Mouse (Mus musculus) B cell, adult 2 months (primary cell): Measurements from ENCODE around the gene Inhbe.

ENCODE experiments used
- DNase-seq, 2 experiments: peaks; one replicate each; pipeline ENCODE4 v3.0.0; 2022

Gene Inhbe

DNA sequence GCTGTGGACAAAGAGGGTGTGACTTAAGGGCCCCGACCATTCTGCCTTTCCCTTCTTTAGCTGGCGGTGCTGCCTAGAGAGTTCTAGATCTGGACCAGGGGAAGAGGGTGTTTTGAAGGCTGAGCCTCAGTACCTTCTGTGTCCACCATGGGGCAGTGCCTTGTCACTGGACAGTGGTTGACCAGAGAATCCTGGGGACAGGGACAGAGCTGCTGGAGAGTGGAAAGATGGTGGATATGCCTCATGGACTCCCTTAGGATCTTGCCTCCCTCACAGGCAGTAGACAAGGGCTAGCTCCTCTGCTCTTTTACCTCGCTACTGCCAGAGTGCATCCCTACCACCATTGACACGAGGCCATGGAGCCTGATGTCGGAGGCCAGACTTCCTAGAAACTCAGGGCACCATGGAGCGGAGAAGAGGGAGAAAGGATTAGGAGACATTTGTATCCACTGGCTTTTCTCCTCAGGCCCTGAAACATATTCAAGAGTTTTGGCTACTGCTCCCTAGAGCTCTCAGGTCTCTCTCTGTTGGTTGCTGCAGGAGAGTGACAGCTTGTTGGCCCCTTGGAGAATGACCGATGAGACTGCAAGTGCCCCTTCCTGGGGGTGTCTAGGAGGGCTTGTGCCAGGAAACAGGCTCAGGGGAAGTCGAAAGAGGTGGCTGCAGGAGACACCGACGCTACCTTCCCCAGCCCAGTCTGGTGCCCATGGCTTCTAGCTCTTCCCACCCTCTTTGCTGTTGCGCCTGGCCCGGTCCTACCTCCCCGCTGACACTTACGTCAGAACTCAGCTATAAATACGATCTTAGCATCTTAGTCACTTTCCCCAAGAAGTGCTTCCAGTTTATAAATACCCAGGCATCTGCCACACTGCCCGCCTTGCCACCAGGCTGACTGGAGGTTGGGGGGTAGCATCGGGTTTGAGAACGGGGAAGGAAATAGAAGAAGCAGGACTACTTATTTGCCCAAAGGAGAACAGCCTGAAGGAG lies at the start of gene Inhbe:
Inhbe (minus strand) TSS at position 503 of the 987 bp plus-strand sequence.
- DNase-seq: no peak

DNA sequence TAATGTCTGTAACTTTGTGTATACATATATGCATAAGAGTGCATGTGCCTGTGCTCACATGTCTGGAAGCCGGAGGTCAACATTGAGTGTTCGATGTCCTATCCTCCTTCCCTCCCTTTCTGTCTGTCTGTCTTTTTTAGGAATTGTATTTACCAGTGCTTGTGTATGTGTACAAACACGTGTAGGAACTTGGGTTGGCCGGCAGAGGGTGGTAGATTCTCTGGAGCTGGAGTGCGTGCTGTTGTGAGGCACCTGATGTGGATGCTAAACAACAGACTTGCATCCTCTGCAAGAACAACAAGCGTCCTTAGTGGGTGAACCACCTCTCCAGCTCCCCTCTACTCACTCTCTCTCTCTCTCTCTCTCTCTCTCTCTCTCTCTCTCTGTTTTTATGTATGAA lies 37.6 kb upstream of the Inhbe start:
- DNase-seq: no peak

DNA sequence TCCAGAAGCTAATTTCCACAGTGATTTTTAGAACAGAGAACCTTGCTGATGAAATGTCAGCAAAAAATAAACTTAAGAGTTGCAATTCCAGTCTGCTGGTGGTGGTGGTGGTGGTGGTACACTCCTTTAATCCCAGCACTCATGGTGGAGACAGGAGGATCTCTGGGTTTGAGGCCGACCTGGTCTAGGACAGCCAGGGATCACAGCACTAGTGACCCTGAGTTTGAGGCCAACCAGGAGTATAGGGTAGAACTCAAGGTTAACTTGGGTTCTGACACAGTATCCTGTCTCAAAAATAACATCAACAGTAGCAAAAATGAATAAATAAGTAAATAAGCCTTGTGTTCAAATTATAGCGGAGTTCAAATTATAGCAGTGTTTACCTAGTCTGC lies 27.5 kb upstream of the Inhbe start:
- DNase-seq: no peak

DNA sequence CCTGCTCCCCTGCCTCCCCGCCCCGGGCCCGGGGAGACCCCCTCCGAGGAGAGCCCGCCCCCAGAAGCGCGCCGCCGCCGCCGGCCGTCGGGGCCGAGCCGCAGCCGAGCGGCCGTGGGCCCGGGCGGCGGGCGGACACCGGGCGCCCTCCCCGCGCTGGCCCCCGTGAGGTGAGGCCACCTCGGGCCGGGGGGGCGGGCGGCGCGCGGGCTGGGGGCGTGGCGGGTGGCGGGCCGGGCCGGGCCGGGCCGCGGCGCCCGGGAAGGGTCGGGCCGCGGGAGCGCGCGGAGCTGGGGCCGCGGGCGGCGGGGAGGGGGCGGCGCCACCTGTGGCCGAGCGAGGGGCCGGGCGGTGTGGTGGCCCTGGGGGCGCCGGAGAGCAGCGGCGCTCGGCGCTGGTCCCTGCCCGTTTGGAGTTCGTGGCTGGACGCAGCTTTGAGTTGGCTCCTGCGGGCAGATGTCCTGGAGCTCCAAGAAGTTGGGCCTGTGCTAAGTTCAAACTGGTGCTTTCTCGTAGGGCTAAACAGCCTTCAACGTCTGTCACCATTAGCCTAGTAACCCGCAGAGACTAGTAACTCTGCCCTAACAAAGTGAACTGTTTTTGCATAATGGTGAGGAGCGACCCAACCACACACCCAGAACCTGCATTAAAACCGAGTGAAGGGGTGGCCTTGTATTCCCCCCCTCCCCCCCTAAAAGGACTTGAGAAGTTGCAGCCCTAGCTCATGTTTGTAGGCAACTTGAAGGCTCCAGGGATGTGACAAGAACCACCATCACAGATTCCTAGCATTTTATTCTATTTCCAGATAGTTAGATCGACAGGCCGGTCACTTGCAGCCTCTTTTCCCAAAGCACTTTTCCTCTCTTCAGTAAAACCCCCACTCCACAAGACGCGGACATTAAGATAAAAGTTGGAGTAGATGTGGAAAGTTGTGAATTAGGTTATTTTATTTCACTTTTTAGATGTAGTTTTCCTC lies 26.8 kb upstream of the Inhbe start:
- DNase-seq: peak; percentile 57 to 66

DNA sequence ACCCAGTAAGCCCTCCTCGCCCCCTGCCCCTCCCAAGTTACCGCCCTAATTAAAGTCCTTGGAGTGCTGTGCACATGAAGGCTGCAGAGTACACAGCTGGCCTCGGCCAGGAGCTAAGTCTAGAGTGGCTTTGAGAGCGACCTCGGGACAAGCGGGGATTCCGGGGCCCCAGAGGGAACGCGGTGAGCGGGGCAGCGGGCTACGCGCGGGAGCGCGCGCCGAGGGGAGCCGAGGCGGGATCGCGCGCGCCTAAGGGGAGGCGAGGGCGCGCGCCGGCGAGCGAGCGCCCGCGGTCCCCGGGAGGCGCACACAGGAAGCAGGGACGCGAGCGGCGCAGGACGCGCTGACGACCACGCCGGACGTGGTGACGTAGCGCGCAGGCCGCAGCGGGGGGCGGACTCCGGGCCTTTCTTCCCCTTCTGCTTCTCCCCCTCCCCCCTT lies 26.1 kb upstream of the Inhbe start, which contains the start of gene R3hdm2:
R3hdm2 (plus strand) TSS at position 77 of the 441 bp plus-strand sequence.
- peak; percentile 95 to 96 for DNase-seq

DNA sequence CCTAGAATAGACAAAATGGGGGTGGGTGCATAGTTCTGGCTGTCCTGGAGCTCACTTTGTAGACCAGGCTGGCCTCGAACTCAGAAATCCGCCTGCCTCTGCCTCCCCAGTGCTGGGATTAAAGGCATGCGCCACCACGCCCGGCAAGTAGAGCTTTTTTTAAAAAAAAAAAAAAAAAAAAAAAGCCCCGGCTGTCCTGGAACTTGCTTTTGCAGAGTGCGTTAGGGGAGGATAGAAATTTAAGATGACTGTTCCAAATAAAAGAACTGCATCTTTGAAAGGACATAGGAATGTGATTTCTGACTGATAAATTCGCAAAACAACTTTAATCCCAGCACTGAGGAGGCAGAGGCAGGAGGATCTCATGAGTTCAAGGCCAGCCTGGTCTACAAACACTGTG lies 25.4 kb upstream of the Inhbe start:
- no peak for DNase-seq

DNA sequence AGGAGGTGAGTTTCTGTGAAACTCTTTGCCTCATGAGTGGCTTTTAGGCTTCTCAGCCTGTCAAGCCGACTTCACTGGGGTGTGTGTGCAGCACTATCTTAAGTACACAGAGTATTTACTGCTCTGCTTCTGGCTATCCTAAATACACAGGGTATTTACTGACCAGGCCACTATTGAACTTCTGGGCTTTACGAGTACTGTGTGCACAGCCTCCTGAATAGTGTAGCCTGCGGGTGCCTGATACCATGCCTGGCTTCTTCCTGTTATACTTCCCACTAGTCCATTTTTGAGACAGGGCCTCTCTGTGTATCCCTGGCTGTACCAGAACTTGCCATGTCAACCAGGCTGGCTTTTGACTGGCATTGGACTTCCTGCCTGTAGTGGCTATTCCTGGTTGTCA lies 23.5 kb upstream of the Inhbe start:
- DNase-seq: no peak

DNA sequence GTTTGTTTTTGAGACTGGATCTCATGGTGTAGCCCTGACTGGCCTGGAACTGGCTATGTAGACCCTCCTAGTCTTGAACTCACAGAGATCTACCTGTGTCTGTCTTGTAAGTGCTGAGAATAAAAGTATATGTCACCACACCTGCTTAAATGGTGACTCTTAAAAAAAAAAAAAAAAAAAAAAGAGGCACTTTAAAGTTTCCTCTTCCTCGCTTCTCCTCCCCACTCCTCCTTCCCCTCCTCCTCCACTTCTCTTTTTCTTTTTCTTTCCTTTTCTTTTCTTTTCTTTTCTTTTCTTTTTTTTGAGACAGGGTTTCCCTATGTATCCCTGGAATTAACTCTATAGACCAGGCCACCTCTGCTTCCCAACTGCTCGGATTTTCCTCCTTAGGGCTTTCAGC lies 16.8 kb upstream of the Inhbe start:
- DNase-seq: no peak

DNA sequence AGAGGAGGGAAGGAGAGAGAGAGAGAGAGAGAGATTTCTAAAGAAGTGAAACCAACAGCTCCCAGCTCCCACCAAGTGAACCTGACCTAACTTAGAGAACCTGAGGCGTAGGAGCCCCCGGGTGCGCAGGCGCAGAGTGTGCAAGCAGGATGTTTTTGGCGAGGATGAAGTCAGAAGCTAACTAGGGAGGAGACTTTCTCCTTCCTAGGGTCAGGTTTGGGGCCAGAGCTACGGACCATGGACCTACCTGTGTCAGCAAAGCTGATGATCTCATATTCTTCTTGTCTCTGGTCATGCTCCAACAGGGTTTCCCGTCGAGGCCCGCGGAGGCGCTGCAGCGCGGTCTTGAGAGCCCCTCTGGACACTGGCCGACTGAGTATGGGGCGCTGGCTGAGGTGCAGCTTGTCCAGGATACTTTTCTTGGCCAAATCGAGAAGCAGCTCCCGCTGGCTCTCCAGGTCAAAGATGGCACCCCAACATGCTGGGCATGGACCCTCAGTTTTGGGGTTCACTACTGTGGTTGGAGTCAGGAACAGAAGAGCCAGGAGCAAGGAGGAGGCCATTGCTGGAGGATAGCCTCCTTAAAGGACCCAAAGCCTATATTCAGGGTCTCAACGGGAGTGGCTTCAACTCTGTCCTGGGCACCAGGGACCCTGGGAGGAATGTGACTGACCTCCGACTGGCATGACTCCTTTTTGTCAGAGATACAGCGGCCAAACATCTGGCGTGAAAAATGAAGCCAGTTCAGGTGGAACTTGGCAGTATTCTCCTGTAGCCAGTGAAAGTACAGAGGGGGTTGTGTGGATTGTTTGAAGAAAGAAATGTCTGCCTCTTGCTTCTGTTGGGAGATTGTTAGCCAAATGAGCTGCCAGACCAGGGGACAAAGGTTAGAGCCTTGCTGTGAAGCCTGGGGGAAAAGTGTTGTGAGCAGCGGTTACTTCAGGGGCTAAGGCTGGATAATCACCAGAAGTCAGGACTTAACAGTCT lies 15.9 kb upstream of the Inhbe start, which contains the start of gene Inhbc:
Inhbc (minus strand) TSS at position 598 of the 987 bp plus-strand sequence.
- no peak for DNase-seq

DNA sequence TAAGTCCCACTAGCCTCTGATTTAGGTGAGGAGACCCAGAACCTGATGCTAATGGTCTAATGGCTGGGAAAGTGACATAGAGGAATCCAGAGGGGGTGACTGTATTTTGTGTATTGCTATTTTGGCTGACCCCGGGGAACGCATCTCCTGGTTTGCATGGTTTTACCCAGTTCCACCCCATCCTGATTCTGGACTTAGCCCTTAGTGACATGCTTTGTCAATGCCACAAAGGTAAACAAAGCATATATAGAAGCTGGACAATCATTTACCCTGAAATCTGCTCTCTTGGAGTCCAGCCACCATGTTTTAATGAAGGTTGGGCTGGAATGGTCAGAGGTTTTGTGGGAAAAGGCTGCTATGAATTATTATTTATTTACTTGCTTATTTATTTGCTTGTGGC lies 14.1 kb upstream of the Inhbe start:
- DNase-seq: no peak

DNA sequence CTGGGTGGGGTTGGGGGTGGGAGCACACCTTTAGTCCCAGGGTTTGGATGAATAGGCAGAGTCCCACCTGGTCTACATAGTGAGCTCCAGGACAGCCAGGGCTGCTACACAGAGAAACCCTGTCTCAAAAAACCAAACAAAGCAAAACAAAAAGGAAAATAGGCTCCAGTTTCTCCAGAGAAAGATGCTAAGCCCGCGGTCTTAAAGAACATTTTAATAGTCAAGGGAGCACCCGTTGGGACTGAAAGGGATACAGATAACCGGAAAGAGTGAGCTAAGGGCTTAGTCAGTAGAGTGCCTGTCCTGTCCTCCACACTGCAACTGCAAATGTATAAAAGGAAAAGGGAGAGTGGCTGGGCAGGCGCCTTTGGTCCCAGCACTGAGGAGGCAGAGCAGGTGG lies 12.9 kb upstream of the Inhbe start:
- no peak for DNase-seq

DNA sequence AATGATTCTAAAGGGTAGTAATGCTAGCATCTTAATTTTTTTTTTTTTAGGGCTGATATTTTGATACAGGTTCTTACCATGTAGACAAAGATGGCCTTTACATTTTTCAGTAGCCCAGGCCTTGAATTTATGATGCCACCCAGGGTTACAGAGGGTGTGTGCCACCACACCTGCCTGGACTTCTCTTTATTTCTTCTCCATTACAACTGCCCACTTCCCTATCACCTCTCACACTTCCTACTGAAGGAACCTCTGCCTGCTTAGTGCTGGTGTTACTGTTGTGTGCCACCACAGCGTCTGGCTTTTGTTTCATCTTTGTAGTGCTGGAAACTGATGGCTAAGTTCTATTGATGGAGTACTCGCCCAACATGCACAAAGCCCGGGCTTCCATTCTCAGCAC lies 6.5 kb upstream of the Inhbe start:
- no peak for DNase-seq

DNA sequence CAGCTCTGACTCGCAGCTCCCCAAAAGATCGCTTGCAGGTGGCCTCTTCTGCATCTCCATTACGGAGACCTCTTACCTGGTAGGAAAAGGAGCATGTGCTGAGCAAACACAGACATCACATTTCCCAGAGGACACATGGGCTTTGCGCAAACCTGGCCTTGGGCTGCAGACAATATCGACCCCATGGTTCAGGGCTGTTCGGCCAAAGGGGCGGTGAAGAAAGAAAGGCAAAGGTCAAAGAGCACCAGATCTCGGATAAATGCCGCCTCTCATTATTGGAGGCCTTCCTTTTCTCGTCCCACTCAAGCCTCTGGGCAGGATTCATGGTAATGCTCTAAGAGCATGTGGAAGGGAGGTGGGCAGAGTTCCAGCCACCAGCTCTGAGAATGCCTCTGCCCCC lies 1.1 kb upstream of the Inhbe start:
- no peak for DNase-seq

DNA sequence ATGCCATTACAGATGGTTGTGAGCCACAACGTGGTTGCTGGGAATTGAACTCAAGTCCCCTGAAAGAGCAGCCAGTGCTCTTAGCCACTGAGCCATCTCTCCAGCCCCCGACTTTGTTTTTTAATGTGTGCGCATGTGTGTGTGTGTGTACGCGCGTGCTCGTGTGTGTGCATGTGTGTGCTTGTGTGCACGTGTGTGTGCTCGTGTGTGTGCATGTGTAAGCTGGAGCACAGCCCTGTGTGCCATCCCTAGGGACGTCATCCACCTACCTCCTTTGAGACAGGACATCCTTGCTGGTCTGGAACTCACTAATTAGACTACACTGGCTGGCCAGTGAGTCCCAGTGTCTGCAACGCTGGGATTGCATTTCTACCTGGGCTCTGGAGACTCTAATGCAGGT lies 1.4 kb downstream of the Inhbe start:
- DNase-seq: no peak

DNA sequence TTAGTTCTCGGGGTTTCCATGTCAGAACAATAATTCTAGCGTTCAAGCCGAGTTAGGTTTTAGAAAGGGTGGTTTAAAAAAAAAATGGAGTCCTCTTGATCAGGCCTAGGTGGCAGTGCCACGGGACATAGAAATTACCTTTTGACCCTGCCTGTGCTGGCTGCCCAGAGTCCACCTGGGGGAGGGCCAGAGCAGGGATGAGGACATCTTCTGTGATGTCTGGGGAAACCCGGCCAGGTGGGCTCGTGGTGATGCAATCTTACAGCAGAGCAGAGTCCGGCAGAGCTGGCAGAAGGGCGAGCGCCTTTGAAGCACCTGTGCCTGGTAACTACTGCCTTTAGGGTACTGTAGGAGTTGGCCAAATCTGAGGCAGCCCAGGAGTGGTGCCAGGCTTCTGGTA lies 2.0 kb downstream of the Inhbe start:
- DNase-seq: no peak

DNA sequence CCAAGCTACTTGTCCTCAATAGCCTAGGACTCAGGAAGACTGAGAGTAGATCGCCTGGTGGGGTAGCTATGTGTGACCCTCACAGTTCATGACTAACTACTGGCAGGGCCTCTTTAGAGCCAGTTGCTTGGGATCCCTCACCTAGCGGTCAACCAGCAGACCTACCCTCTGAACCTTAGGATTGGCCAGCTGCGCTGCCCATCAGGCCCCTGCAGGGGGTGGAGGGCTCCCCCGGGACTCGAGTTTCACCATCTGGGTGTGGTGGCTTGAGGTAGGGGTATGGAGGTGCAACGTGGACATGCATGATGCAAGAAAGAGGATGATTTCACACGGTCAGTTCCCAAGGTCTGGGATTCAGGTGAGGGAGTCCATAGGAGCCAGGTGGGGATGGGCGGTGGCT lies 2.5 kb downstream of the Inhbe start:
- DNase-seq: no peak

DNA sequence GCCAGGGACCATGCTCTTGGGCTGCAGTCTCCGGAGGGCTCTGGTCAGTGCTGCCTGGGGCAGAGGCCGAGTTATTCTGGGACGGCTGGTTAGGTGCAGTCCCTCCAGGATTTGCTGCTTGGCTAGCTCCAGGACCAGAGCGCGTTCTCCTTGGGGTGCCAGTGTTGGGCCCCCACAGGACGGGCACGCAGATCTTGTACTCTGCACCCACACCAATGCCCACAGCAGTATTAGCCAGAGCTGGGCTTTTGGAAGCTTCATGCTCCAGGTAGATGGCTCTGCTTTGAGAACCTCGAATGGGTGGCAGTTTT lies 3.0 kb downstream of the Inhbe start:
- no peak for DNase-seq

DNA sequence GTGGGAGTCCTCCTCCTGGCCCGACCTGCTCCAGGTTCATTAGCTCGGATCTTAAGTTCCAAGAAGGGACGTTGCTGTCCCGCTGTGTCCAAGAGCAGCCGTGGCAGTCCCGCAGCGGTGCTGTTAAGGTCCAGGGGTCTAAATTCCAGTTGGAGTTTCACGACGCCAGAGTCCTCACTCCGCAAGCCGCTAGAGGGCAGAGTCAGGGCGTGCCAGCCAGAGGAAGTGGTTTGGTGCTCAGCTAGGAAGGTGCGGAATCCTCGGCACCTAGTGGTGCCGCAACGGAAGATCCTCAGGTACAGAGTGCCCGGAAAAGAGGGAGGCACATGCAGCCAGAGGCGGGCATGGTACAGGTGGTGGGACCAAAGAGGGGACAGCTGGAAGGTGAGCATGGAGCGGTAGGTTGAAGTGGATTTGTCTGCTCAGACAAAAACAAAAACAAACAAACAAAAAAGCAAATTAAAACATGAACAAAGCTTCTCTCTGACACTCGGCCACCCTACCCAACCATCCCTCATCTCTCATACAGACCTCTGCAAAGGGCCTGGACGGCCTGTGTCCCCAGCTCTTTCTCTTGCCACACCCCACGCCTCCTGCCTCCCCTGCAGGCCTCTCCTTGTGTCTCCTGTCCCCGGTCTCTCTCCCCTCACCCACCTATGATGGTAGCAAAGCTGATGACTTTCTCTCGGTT lies 3.5 kb downstream of the Inhbe start:
- peak; percentile 71 to 72 for DNase-seq

DNA sequence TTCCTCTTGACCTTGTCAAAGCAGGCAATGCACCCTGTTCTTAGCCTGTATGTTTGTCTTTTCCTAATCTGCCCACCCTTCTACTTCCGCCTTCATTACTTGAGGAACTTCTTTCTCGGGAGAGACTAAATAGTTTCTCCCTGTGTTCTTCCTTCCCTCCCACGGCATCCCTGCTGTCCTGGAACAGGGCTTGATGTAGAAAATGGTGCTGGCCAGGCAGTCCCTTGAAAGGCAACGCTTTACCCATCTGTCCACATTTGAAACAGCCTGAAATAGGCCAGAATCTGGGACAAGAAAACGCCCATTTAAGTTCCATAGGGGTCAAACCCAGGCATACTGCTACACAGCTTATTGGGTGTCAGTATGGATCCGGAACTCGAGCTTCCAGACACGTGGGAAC lies 4.4 kb downstream of the Inhbe start:
- DNase-seq: no peak

DNA sequence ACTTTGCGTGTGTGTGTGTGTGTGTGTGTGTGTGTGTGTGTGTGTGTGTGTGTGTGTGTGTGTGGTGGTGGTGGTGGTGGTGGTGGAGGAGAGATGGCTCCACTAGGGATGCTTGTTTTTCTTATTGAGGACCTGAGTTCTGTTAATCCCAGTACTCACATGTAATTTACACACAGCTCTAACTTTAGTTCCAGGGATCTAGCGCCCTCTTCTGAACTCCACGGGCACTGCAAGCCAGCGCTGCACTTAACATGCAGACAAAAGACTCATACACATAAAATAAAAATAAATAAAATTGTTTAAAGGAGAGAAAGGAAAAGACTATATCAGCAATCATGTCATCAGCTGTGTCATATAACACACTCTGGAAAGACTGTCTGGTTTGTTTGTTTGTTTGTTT lies 5.3 kb downstream of the Inhbe start:
- peak; percentile 48 to 57 for DNase-seq

DNA sequence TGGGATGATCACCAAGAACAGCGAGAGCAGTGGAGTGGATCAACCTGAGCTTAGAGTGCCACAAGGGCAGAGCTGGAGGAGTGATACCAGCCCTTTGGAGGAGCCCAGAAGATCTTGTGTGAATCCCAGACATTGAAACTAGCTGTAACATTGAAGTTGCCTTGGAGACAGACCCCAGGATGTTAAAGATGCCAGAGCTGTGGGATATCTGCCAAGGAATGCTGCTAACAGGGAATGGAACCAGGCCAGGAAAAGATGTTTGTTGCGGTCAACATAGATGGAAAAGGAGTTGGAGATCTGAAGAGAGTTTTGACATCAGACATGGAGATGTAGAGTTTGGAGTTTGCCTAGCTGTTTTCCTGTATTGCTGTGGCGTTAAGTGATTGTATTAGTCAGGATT lies 8.0 kb downstream of the Inhbe start:
- DNase-seq: no peak

DNA sequence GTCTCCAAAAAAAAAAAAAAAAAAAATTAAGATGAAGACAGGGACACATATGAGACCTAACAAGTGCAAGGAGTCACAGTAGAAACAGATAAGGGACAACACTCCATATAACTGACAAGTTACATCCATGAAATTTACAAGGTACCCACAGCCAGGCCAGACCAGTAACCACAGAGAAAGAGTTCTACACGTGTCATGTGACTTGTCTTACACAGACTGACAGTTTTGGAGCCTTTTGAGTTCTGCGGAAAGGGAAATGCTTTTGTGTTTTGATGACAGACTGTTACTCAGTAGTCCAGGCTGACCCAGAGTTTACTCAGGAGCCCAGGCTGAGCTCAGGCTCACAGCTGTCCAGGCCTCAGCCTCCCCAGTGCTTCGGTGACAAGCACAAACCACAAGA lies 11.2 kb downstream of the Inhbe start:
- no peak for DNase-seq
